Mouse (Mus musculus) bone marrow, adult 2 months (tissue): ENCODE data around the gene Mapk8ip3. TPM values are rescaled to one million over a fixed set of nuclear protein-coding genes. Genes with fewer than 3 reads are reported as not detected.
A peak's percentile ranks its signal among the peaks of the same experiment; 100 is the strongest.

Experiments used
- H3K27ac ChIP-seq: fragments of 200-500 bp; 2 replicates; pipeline ENCODE4 v1.5.1; 2012; ENCODE audit warnings: low read depth, mild to moderate bottlenecking, control low read depth, inconsistent platforms, low read length; ENCODE audit not compliant: control insufficient read depth, poor library complexity, insufficient read depth
- H3K4me1 ChIP-seq: fragments of 200-500 bp; 2 replicates; pipeline ENCODE4 v1.6.1; 2011; ENCODE audit warnings: low read length; ENCODE audit not compliant: control insufficient read depth, insufficient read depth
- H3K4me3 ChIP-seq: fragments of 200-500 bp; replicated peaks from 2 replicates; pipeline ENCODE3; 2011; ENCODE audit warnings: mild to moderate bottlenecking, low read depth, low read length, control low read depth; ENCODE audit not compliant: control insufficient read depth
- CTCF ChIP-seq: fragments of 200-500 bp; IDR thresholded peaks from 2 replicates; pipeline ENCODE4 v1.5.1; 2011; ENCODE audit warnings: low read length, control low read depth; ENCODE audit not compliant: control insufficient read depth, insufficient read depth
- POLR2A ChIP-seq: fragments of 200-500 bp; IDR thresholded peaks from 2 replicates; pipeline ENCODE4 v1.6.1; 2011; ENCODE audit warnings: low read depth, mild to moderate bottlenecking, control low read depth, low read length, borderline replicate concordance; ENCODE audit not compliant: control insufficient read depth
- WGBS: fragments of 180-500 bp; shearing (Covaris S2); methylation state at CpG from one replicate; pipeline ENCODE4 v1.1.7; 2018; 5-methylcytosine and 5-hydroxymethylcytosine counted together
- polyA plus RNA-seq: library from polyadenylated mRNA; stranded (reverse); fragments of >200 nt; gene quantifications from 2 replicates; pipeline ENCODE4 v1.2.4, GENCODE M21; 2011; ENCODE audit warnings: low replicate concordance; ENCODE audit not compliant: missing spikeins, insufficient read depth, insufficient read length

Gene Mapk8ip3
- polyA plus RNA-seq, 1 experiment: 96.3 TPM

DNA sequence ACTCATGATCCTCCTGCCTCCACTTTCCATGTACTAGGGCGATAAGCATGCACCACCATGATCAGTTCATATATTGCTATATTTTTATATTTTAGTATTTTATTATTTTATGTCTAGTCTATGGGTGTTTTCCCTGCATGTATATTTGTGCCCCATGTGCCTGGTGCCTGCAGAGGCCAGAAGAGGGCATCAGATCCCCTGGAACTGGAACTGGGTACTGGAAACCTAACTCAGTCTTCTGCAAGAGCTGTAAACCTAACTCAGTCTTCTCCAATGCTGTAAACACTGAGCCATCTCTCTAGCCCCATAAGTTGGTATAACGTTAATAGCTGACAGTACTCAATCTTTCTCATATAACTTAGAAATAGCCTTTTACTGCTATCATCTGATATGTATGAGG, 94.1 kb downstream of the Mapk8ip3 start:
- 67% methylated on average over 2 of the region's 2 CpGs for WGBS
- H3K4me1 ChIP-seq: no peaks in the 10 kb centered on the region; the same call in 1 of the 2 replicates
- H3K27ac ChIP-seq: no peak overlapping the region
- no peak overlapping the region for H3K4me3 ChIP-seq
- TF ChIP-seq POLR2A: no peak
- TF ChIP-seq CTCF: peak; percentile 48; the same call in 1 of the 2 replicates

Other genes starting within 250 kb of the Mapk8ip3 start
- gene Syngr3, start 247.0 kb downstream of the Mapk8ip3 start, polyA plus RNA-seq: not detected in 2 replicates
- 19.3 and 42.9 TPM in 2 replicates for gene Gfer, start 240.8 kb downstream of the Mapk8ip3 start, polyA plus RNA-seq
- 2.1 and 2.5 TPM in 2 replicates for gene Noxo1, start 240.7 kb downstream of the Mapk8ip3 start, polyA plus RNA-seq
- 19.4 and 28.1 TPM in 2 replicates for gene Tbl3, start 229.3 kb downstream of the Mapk8ip3 start, polyA plus RNA-seq
- not detected in 2 replicates for gene Rnf151, start 218.9 kb downstream of the Mapk8ip3 start, polyA plus RNA-seq
- 828 and 1,146 TPM in 2 replicates for gene Rps2, start 218.9 kb downstream of the Mapk8ip3 start, polyA plus RNA-seq
- 150 and 172 TPM in 2 replicates for gene Ndufb10, start 212.5 kb downstream of the Mapk8ip3 start, polyA plus RNA-seq
- gene Rpl3l, start 209.2 kb downstream of the Mapk8ip3 start, polyA plus RNA-seq: 2.5 TPM in 1 of 2 replicates, not detected in the other
- gene Msrb1, start 200.3 kb downstream of the Mapk8ip3 start, polyA plus RNA-seq: 106 and 309 TPM in 2 replicates
- 2.2 TPM in 1 of 2 replicates, not detected in the other for gene Hs3st6, start 184.0 kb downstream of the Mapk8ip3 start, polyA plus RNA-seq
- gene Meiob, start 132.7 kb downstream of the Mapk8ip3 start, polyA plus RNA-seq: 0.77 TPM in 1 of 2 replicates, not detected in the other
- 92.4 and 146 TPM in 2 replicates for gene Hagh, start 96.8 kb downstream of the Mapk8ip3 start, polyA plus RNA-seq
- gene Fahd1, start 86.6 kb downstream of the Mapk8ip3 start, polyA plus RNA-seq: 51.5 and 67.1 TPM in 2 replicates
- gene Igfals, start 71.0 kb downstream of the Mapk8ip3 start, polyA plus RNA-seq: not detected in 2 replicates
- gene Nubp2, start 50.6 kb downstream of the Mapk8ip3 start, polyA plus RNA-seq: 34.2 and 45.6 TPM in 2 replicates
- 37.8 and 47.2 TPM in 2 replicates for gene Spsb3, start 50.3 kb downstream of the Mapk8ip3 start, polyA plus RNA-seq
- 8.2 and 35.6 TPM in 2 replicates for gene Eme2, start 41.9 kb downstream of the Mapk8ip3 start, polyA plus RNA-seq
- 23.4 and 43.9 TPM in 2 replicates for gene Mrps34, start 41.9 kb downstream of the Mapk8ip3 start, polyA plus RNA-seq
- 51.7 and 64.3 TPM in 2 replicates for gene Nme3, start 40.5 kb downstream of the Mapk8ip3 start, polyA plus RNA-seq
- gene Jpt2, start 23.7 kb upstream of the Mapk8ip3 start, polyA plus RNA-seq: 12.2 and 31.5 TPM in 2 replicates
- gene Cramp1l, start 78.8 kb upstream of the Mapk8ip3 start, polyA plus RNA-seq: 9.1 and 15.8 TPM in 2 replicates
- 65.1 and 72.5 TPM in 2 replicates for gene Ift140, start 79.1 kb upstream of the Mapk8ip3 start, polyA plus RNA-seq
- gene Tmem204, start 146.6 kb upstream of the Mapk8ip3 start, polyA plus RNA-seq: 2.5 and 4.6 TPM in 2 replicates
- 19.5 and 30.4 TPM in 2 replicates for gene Telo2, start 179.0 kb upstream of the Mapk8ip3 start, polyA plus RNA-seq
- 1.4 TPM in 1 of 2 replicates, not detected in the other for gene Ptx4, start 183.8 kb upstream of the Mapk8ip3 start, polyA plus RNA-seq
- 17.0 and 21.9 TPM in 2 replicates for gene Clcn7, start 196.4 kb upstream of the Mapk8ip3 start, polyA plus RNA-seq
- gene Ccdc154, start 225.5 kb upstream of the Mapk8ip3 start, polyA plus RNA-seq: not detected in 2 replicates
- gene Gm38655, start 238.5 kb upstream of the Mapk8ip3 start, polyA plus RNA-seq: not detected in 2 replicates
- gene BC003965, start 247.6 kb upstream of the Mapk8ip3 start, polyA plus RNA-seq: 13.1 and 19.4 TPM in 2 replicates